ENCODE assay signal across 8 mouse cellular contexts in the genomic region with DNA sequence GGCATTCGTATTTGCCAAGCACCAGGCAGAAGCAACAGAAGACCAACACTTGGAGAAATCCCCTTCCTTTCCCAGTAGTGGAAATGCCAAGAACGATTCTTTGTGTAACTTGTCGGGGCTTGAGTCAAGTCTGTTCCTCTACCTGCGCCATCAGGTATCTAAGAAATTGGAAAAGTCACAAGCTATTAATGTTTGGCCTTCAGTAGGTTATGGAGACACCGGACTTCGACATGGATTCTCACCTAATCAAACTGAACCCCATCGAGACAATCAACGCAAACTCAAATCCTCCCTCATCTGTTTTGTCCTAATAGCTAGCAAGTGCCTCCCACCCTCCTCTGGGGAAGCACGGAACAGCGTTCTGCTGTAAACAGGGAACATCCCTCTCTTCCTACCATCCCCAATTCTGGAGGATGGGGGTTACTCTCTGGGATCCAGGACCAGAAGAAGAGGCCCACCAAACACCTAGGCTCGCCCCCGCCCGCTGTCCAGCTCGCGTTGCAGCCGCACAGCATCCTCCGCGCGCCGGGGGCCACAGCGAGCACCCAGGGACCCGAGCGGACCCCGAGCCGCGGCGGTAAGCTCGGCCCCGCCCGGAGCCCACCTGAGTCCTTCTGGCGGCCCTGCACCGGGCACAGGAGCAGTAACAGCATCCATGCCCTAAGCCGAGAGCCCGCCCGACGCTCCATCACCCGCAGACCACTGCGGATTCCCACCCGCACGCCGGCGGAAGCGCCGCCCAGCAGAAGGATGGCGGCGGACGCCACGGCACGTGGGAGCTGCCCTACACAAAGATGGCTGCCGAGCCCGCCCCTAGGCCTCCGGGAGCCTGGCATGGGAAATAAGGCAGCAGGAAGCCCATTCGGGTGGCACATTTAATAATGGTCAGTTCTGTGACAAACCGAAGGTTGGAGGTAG. TPM values are rescaled to one million over a fixed set of nuclear protein-coding genes. Genes with fewer than 3 reads are reported as not detected.
DNase-seq lines count a peak whose midpoint lies in the region; ATAC-seq and TF ChIP-seq lines count a peak whose summit lies in the region.

A gene (minus strand): TSS at position 780 of the 918 bp plus-strand sequence.

- 3% methylated on average over 54 of the region's 54 CpGs for WGBS in heart, embryonic 12.5 days
- WGBS in kidney, postnatal 0 days = 2% methylated on average over 54 of the region's 54 CpGs
- 3% methylated on average over 54 of the region's 54 CpGs for WGBS in liver, embryonic 11.5 days

- H3K9ac ChIP-seq in heart, embryonic 12.5 days = peak within 1 kb of the TSS; percentile 75
- H3K9ac ChIP-seq in kidney, postnatal 0 days (ENCODE audit: low read depth, low read length) = peak within 1 kb of the TSS; percentile 86
- peak within 1 kb of the TSS; percentile 72 for H3K9ac ChIP-seq in liver, embryonic 11.5 days (ENCODE audit: low read depth, low read length)

- peak within 1 kb of the TSS; percentile 88 for H3ac ChIP-seq in C2C12 (ENCODE audit: control insufficient read depth, insufficient read length, low read depth)

- H3K79me2 ChIP-seq in C2C12 (ENCODE audit: control insufficient read depth, insufficient read depth) = peaks cover 28% of the 10 kb centered on the region

- peaks cover 22% of the 10 kb centered on the region for H3K4me1 ChIP-seq in erythroblast, embryonic 14.5 days (ENCODE audit: control insufficient read depth)
- peaks cover 8% of the 10 kb centered on the region; the same call in 1 of the 2 replicates for H3K4me1 ChIP-seq in heart, embryonic 12.5 days (replicated peaks)
- H3K4me1 ChIP-seq in kidney, postnatal 0 days (replicated peaks; ENCODE audit: insufficient read depth, low read length) = no peaks in the 10 kb centered on the region; the same call in 1 of the 2 replicates
- H3K4me1 ChIP-seq in liver, embryonic 11.5 days (replicated peaks; ENCODE audit: control insufficient read depth, insufficient read depth, low read length) = peaks cover 8% of the 10 kb centered on the region; the same call in 1 of the 2 replicates

- no peaks in the 10 kb centered on the region for H3K27me3 ChIP-seq in C2C12 (ENCODE audit: control insufficient read depth, insufficient read depth, insufficient read length)
- peaks cover 32% of the 10 kb centered on the region for H3K27me3 ChIP-seq in erythroblast, embryonic 14.5 days (ENCODE audit: control insufficient read depth)
- peaks cover 14% of the 10 kb centered on the region for H3K27me3 ChIP-seq in heart, embryonic 12.5 days (replicated peaks)
- H3K27me3 ChIP-seq in kidney, postnatal 0 days (ENCODE audit: insufficient read depth, low read length) = no peaks in the 10 kb centered on the region
- H3K27me3 ChIP-seq in liver, embryonic 11.5 days (replicated peaks; ENCODE audit: control insufficient read depth, insufficient read depth, low read length) = 0 out of 2 replicates have a peak, but pooled peaks cover 2% of the 10 kb centered on the region
- no peaks in the 10 kb centered on the region for H3K27me3 ChIP-seq in splenic B cell, adult 2 months (ENCODE audit: control insufficient read depth, insufficient read depth, low read length, poor library complexity, severe bottlenecking)

- no peak within 1 kb of the TSS for H3K27ac ChIP-seq in heart, embryonic 12.5 days (ENCODE audit: poor library complexity, severe bottlenecking)
- H3K27ac ChIP-seq in kidney, postnatal 0 days = no peak within 1 kb of the TSS
- no peak within 1 kb of the TSS for H3K27ac ChIP-seq in liver, embryonic 11.5 days (ENCODE audit: low read depth, low read length)

- peak; percentile 90 for DNase-seq in brain, adult 2 months (ENCODE audit: low read depth, low spot score)
- peak; percentile 86 for DNase-seq in kidney, postnatal 0 days (ENCODE audit: low spot score)
- peak; percentile 78 for DNase-seq in liver, embryonic 11.5 days (ENCODE audit: low spot score)
- peak; percentile 76 for DNase-seq in naive thymus-derived CD4-positive, alpha-beta T cell, adult 2 months (ENCODE audit: low read depth)
- DNase-seq in splenic B cell, adult 2 months (ENCODE audit: low read depth, low spot score) = peak; percentile 69

- TF ChIP-seq CTCF in C2C12 (IDR thresholded peaks at IDR 0.05; ENCODE audit: control insufficient read depth, insufficient read depth, insufficient read length) = no peak
- no peak for TF ChIP-seq CTCF in kidney, postnatal 0 days (IDR thresholded peaks at IDR 0.05; ENCODE audit: low read depth)

- peak within 1 kb of the TSS; percentile 77 for H3K4me2 ChIP-seq in heart, embryonic 12.5 days
- H3K4me2 ChIP-seq in kidney, postnatal 0 days (ENCODE audit: low read length) = peak within 1 kb of the TSS; percentile 93
- H3K4me2 ChIP-seq in liver, embryonic 11.5 days = peak within 1 kb of the TSS; percentile 73

- no peaks in the 10 kb centered on the region for H3K9me3 ChIP-seq in erythroblast, embryonic 14.5 days (ENCODE audit: control insufficient read depth, low read length)
- H3K9me3 ChIP-seq in heart, embryonic 12.5 days (replicated peaks) = no peaks in the 10 kb centered on the region
- no peaks in the 10 kb centered on the region for H3K9me3 ChIP-seq in kidney, postnatal 0 days (replicated peaks; ENCODE audit: low read length)
- no peaks in the 10 kb centered on the region for H3K9me3 ChIP-seq in liver, embryonic 11.5 days (ENCODE audit: control insufficient read depth, low read length)

- H3K4me3 ChIP-seq in C2C12 (ENCODE audit: insufficient read depth, poor library complexity, severe bottlenecking) = peak within 1 kb of the TSS; percentile 71
- peak within 1 kb of the TSS; percentile 81 for H3K4me3 ChIP-seq in erythroblast, embryonic 14.5 days (replicated peaks)
- peak within 1 kb of the TSS; percentile 66 for H3K4me3 ChIP-seq in heart, embryonic 12.5 days
- peak within 1 kb of the TSS; percentile 85 for H3K4me3 ChIP-seq in kidney, postnatal 0 days (replicated peaks; ENCODE audit: low read depth, low read length)
- H3K4me3 ChIP-seq in liver, embryonic 11.5 days (ENCODE audit: low read depth, low read length) = peak within 1 kb of the TSS; percentile 70

- peaks cover 32% of the 10 kb centered on the region for H3K36me3 ChIP-seq in C2C12 (ENCODE audit: control insufficient read depth, insufficient read depth)
- peaks cover 12% of the 10 kb centered on the region for H3K36me3 ChIP-seq in erythroblast, embryonic 14.5 days (ENCODE audit: control insufficient read depth)
- H3K36me3 ChIP-seq in heart, embryonic 12.5 days = peaks cover 25% of the 10 kb centered on the region
- 0 out of 2 replicates have a peak, but pooled peaks cover 4% of the 10 kb centered on the region for H3K36me3 ChIP-seq in kidney, postnatal 0 days (ENCODE audit: insufficient read depth, low read length)
- H3K36me3 ChIP-seq in liver, embryonic 11.5 days (ENCODE audit: control insufficient read depth, insufficient read depth, low read length) = 0 out of 2 replicates have a peak, but pooled peaks cover 4% of the 10 kb centered on the region
- H3K36me3 ChIP-seq in splenic B cell, adult 2 months (ENCODE audit: control insufficient read depth, insufficient read depth, low read length, poor library complexity, severe bottlenecking) = peaks cover 5% of the 10 kb centered on the region; the same call in 1 of the 2 replicates

- H3K79me3 ChIP-seq in C2C12 (ENCODE audit: low read depth) = no peaks in the 10 kb centered on the region

- ATAC-seq in heart, embryonic 12.5 days (ENCODE audit: insufficient number of reproducible peaks, low FRiP score) = peak; percentile 85
- peak; percentile 91 for ATAC-seq in kidney, postnatal 0 days (replicated peaks; ENCODE audit: low FRiP score, low read depth)
- ATAC-seq in liver, embryonic 11.5 days (replicated peaks; ENCODE audit: low FRiP score) = peak; percentile 83

TF ChIP-seq in C2C12, 6 proteins besides CTCF, POLR2A, EP300 and RAD21:
- TF ChIP-seq MYOD1 (IDR thresholded peaks at IDR 0.05; ENCODE audit: control insufficient read depth, insufficient read length, low read depth) (no peak), FOSL1 (IDR thresholded peaks at IDR 0.05; ENCODE audit: insufficient read depth, low read length, poor library complexity, severe bottlenecking) (no peak), USF1 (IDR thresholded peaks at IDR 0.05; ENCODE audit: low read depth) (peak; percentile 83), MAX (IDR thresholded peaks at IDR 0.05) (peak; percentile 97)

RNA-seq across cellular contexts. Expression of the gene that starts here (rescaled TPM):
- polyA plus RNA-seq in C2C12 (2012; fragmentation: generic; extraction: Trizol) = 25.8 TPM
- 0.06 and 0.08 TPM in 2 replicates for polyA plus RNA-seq in erythroblast, embryonic 14.5 days (2012)
- polyA plus RNA-seq in heart, embryonic 12.5 days (2016; fragmentation: Nextera tagmentation; extraction: Ambion mirVana) = 40.5 and 42.0 TPM in 2 replicates
- polyA plus RNA-seq in kidney, postnatal 0 days (2015; fragmentation: Nextera tagmentation; extraction: Ambion mirVana) = 43.2 and 44.1 TPM in 2 replicates
- polyA plus RNA-seq in liver, embryonic 11.5 days (2014; fragmentation: Nextera tagmentation; extraction: Ambion mirVana) = 31.0 and 34.1 TPM in 2 replicates

Comparison
In these comparisons a context has a peak if more than half of its experiments do, and no peak if none do; other contexts are left out.
1. RNA of the gene that starts here (polyA plus RNA-seq): 43.2 to 44.1 TPM in kidney, postnatal 0 days, 40.5 to 42.0 TPM in heart, embryonic 12.5 days, 31.0 to 34.1 TPM in liver, embryonic 11.5 days and 25.8 TPM in C2C12 (single experiment); 0.06 to 0.08 TPM in erythroblast, embryonic 14.5 days; every median in the first group is over 10 times any median in the second.
2. Peak in every context shown above with its lines, with median percentiles within 50 percentile points of each other: H3K4me3 ChIP-seq, DNase-seq, ATAC-seq, H3K4me2 ChIP-seq and H3K9ac ChIP-seq.